Mouse (Mus musculus): ENCODE data around the gene Fkbp1b.
"Not testable (repeated sequence)": the region's sequence is repeated elsewhere in the genome, so short reads cannot be mapped to it uniquely, and the experiment has no call there.

Gene Fkbp1b

DNA sequence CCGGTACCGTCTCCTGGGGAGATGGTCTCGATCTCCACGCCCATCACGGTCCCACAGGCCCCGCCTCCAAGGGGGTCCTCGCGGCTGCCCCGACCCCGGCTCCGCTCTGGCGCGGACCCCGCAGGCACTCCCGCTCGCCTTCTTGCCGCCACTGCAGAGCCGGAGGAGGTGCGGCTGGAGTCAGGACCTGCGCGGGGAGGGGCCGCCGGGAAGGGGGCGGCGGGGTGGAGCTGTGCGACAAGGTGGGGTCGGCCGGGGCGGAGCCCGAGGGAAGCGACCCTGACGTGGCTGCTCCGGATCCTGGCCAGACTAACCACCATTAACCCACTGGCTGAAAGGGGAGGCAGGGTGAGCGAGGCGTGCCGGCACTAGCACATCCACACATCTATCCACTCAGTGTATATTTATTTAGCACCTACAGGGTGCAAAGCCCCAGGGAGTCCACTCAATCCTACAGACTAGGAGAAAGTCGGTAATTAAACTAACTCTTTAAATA, at the start of gene Fkbp1b:
TSS of gene Fkbp1b (minus strand) at position 200 of the 496 bp plus-strand sequence.
- DNase-seq, result peak; percentile 77 to 81

DNA sequence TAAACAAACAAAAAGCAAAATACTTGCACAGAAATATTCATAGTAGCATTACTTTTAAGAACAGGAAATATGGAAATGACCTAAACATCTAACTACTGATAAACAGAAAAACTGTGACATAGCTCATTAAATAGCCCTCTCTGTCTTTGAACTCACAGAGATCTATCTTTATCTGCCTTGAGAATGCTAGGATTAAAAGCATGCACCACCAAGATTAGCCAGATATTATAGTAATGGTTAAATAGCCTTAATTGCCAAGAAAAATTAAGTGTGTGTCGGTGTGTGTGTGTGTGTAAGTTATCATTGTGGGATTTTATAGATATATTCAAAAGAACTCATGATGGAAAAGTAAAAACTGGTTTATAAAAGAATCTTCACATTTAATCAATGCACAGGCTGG, 48.5 kb upstream of the Fkbp1b start:
- DNase-seq, result no peak

DNA sequence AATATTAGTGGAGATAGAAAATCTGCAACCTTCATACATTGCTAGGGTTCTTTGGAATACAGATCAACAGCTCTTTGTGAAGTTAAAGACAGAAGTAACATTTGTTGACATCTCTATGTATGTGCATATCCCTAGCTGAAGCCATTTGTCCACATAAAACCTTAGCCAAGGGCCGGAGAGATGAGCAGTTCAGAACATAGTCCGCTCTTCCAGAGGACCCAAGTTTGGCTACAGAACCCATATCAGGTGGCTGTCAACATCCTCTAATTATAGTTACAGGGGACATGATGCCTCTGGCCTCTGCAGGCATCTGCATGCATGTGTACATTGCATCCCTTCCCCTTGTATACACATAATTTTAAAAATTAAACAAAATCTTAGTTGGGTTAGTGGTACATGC, 47.9 kb upstream of the Fkbp1b start:
- no peak for DNase-seq

DNA sequence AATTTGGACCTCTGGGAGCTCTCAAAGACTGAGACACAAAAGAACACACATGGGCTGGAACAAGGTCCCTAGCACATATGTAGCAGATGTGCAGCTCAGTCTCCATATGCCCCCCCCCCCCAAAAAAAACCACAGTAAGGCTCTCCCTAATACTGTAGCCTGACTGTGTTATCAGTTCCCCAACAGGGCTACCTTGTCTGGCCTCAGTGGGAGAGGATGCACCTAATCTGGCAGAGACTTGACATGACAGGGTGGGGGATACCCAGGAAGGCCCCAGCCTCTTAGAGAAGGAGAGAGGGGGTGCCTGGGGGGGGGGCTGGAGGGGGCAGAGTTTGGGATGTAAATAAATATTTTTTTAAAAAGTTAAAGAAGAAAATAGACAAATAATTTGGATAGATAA, 47.3 kb upstream of the Fkbp1b start:
- DNase-seq, result no peak

DNA sequence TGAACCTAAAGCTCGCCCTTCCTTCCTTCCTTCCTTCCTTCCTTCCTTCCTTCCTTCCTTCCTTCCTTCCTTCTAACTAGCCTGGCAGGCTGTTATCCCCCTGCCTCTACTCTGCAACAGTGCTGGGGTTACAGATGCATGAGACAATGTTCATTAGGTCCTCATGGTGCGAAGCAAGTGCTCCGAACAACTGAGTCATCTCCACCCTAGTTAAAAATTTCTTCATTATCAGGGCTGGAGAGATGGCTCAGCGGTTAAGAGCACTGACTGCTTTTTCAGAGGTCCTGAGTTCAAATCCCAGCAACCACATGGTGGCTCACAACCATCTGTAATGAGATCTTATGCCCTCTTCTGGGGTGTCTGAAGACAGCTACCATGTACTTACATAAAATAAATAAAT, 45.2 kb upstream of the Fkbp1b start:
- not testable (repeated sequence) for DNase-seq

DNA sequence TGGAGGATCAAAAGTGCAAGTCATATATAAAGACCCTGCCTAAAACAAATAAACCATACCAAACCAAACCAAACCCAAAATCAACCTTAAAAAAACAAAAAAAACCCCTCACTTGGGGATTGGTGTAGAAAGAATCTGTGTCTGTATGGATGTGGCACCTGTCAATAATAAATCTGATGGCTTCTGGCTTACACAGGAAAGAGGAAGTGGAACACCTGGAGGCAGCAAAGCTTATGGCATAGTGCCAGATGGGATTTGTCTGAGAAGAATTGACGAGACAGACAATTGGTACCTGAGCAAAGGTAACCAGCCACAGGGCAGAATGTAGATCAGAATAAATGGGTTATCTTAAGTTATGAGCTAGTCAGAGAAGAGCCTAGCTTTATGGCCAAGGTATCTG, 43.7 kb upstream of the Fkbp1b start:
- DNase-seq, result no peak

DNA sequence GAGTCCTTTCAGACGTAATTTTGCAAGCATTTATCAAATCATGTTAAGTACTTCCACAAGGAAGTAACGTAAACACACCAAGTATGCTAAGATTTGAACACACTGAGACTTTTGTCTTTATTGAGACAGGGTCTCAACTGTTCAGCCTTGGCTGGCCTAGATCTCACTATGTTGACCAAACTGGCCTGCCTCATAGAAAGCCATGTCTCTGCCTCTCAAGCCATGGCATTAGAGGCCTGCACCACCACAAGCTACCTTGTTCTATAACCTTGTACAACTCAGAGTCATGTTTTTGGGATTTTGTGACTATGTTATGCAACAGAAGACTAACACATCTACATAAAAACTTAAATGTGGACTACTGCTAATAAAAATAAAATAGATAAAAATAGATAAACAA, 40.7 kb upstream of the Fkbp1b start:
- DNase-seq, result no peak

DNA sequence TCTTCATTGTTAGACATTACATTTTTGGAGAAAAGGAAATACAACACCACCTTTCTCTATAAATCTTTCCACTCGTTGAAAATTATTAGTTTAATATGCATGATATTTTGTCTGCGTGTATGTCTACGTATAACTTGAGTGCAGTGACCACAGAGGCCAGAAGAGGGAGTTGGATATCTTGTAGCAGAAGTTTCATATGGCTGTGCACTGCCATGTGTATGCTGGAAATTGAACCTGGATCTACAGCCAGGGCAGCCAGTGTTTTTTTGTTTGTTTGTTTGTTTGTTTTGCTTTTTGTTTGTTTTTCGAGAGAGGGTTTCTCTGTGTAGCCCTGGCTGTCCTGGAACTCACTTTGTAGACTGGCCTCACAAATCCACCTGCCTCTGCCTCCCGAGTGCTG, 37.7 kb upstream of the Fkbp1b start:
- DNase-seq, result no peak

DNA sequence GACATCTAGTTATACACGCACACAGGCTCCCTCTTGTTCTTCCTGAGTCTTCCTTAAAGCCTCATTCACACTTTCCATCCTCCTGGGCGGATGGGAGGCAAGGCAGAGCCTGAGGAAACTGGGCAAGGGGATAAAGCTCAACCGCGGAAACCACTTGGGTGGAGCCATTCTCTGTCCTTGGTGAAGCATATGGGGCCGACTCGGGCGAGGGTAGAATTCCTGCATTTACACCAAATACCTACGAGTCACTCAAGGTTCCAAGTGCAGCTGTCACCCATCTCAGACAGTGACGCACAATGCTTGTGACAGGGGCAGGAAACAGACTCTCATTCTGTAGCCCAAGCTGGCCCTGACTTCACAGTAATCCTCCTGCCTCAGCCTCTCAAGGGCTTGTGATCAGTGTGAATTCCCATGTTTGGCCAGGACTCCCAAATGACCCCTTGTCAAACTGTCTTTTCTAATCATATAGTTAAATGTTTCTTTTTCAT, 36.9 kb upstream of the Fkbp1b start:
- DNase-seq, result no peak

DNA sequence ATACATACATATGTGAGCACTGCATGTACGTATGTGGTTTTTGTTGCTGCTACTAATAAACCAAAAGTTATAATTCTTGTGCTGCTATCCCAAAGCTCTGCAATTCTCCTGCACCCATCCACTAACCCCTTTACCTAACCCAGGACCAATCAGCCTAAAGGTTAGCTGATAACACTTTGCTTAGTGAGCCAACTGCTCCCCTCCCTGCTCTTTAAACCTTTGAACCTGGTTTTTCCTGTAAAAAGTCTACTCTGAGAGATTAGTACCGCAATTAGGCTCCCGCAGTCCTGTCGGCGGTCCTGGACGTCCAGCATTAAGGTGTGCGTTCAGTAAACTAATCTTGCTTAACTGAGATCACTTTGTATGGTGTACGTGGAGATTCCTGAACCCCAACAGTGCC, 34.2 kb upstream of the Fkbp1b start:
- DNase-seq, result no peak

DNA sequence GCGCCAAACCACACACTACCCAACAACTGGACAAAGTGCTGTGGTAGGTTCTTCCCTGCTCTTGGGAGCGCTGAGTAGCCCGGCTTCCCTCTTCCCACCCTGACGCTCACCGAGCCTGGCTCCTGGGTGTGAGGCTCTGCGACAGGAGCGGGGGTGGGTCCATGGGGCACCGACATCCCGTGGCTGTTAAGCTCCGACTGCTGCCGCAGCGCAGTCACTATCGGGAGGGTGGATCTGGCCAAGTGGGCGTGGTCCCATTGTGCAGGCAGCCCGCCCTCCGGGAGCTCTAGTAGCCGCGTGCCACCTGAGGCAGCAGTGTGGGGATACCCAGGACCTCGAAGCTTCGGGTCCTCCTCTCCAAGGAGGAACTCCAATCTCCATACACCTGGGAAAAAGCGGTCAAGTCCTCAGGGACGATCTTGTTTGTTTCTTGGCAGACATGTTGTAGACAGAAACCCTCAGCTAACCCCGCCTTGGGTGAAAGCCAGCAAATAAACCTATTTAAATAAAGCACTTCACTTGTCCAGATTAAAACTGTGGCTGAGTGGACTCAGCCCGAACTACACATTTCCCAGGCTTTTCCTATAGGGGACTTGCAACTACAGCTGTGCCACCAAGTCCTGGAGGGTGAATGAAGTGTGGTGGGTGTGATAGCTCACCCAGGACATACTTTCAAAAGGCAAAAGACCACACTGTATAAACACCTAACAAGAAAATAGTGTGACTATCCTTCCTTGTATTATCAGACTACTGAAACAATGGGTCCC, 33.0 kb upstream of the Fkbp1b start, which contains the start of gene Mfsd2b:
TSS of gene Mfsd2b (minus strand) at position 199 of the 767 bp plus-strand sequence.
- peak; percentile 53 to 65 for DNase-seq

DNA sequence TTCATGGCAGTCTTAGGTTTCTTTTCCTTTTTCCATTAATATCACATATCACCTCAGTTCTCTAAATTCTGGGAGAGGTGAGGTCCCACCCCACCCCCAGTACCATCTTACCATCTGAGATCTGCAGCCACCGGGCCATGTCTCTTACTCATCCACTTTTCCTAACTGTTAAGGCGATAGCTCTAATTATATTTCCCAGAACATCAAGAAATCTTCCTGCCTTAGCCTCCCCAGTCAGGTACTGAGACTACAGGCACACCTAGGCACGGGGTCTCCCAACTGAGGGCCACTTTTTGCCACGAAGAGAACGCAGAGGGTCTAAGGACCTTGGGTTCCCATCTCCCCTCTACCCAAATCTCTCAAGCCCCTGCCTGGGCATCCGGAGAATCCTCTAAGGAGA, 32.1 kb upstream of the Fkbp1b start:
- no peak for DNase-seq

DNA sequence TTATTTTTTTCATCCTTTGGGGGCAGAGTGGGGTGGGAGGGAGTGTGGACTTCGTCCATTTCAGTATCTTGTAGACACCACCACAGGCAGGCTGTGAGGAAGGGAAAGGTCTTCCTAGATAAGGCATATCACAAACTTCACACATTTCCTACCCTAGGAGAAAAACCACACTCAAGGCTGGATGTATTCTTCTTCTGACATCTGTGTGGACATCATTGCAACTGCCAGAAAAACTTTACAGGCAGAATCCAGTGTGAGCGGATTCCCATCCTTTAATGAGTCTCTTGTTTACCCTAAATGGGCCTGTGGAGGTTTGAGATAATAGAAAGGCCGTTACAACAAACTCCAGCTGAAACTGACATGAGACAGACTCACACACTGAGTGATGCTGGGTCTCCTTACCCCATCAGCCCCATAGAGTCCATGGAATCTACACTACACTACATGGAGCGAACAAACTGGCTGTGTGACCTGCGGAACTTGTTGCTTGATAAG, 31.6 kb upstream of the Fkbp1b start:
- no peak for DNase-seq

DNA sequence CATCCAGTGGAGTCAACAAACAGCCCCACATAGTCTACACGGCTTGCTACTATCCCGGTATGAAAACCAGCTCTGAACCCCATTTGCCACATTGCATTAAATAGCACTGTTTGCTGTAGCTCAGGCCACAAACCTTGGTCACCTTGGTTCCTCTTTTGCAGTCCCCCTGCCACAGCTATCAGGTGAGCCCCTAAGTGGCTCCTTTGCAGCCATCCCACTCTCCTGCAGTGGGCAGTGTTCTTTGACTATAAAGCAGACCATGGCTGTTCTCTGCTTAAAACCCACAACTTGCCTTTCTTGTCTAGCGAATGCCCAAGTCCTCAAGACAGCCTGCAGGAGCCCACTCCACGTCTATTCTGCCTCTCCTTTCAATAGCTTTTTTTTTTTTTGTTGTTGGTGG, 30.9 kb upstream of the Fkbp1b start:
- no peak for DNase-seq

DNA sequence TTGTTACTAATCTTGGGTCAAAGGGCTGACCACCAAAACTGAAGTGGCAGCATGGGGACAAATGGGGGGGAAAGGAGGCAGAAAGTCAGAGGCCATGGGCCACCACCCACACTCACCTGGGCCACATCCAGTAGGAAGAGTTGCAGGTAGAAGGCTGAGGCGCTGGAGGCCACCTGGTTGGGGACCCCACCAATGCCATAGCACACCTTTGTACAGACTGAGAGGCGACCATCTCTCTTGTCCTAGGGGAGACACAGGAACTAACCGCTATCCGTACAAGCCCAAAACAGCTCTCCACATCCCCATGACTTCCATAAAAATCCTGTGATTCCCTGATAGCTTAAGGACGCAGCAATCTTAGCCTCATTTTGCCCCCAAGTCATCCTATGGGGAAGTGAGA, 29.9 kb upstream of the Fkbp1b start:
- DNase-seq, result no peak

DNA sequence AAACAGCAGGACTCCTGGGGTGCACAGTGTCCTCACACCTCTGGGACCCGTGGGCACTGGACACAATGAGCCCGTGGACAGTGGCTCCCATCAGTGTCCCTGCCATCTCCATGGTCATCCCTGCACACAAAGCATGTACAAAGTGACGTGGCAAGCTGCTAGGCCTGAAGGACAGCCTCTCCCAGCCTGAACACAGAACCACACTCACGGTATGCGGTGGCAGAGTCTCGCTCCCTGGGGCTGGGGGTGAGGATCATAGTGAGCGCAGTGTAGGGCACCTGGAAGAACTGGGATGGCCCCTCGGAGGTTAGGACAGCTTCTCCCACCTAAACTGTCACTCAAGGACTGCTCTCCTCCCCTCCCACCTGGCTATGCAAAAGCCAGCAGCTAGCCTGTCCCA, 27.5 kb upstream of the Fkbp1b start:
- no peak for DNase-seq

DNA sequence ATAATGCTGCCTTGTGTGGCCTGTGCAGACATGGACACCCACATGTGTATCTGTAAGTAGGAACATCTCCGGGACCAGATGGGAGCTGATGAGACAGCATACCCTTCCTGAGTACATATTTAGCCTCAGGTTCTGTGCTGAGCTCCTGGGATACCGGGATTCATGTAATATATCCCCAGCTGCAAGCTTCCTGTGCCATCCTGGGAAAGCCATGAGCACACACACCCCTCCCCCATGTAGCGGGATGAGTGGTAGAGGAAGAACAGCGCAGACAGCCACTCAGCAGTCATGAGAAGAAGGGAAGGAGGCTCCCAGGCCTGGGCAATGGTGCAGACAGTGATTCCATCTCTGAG, 22.9 kb upstream of the Fkbp1b start:
- DNase-seq, result no peak

DNA sequence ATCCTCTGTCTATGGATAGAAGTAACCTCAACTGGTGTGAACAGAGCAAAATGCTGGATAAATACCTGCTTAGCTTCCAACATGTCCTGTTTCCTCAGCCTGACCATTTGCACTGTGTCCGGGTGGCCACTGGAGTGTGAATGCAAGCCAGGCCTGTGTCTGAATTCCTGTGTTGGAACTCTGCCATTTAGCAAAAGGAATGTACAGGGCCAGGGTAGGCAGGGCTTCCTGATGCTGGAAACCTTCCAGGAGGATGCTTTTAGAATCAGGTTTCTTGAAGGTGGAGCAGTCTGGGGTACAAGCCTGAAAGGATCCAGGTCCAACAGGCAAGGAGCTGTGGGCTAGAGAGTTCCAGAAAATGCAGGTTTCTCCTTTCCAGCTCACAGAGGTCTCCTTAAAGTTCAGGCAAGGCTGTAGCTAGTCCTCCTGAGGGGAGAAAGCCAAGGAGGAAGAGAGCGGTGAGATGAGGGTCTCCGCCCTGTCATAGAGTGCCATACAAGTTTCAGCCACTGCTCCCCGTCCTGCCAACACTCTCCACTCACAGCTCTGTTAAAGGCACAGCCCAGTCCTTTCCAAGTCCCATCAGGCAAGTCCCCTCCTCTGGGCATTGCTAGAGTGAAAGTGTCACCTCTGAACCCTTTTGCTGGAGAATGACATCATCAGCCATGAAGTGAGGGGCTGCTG, 22.4 kb upstream of the Fkbp1b start:
- peak; percentile 56 to 66 for DNase-seq

DNA sequence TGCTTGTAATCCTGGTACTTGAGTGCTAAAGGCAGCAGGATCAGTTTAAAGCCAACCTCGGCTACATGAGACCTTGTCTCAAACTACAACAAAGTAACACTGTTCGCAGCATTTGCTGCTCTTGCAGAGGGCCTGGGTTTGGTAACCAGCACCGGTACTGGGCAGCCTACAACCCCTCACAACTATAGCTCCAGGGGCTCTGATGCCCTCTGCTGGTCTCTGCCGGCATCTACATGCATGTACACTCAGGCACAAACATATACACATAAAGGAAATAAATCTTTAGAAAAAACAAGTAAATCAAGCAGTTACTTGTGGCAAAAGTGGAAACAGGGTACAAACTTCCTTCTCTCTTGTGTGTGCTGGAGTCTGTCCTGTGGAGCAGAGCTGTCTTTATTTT, 21.3 kb upstream of the Fkbp1b start:
- no peak for DNase-seq

DNA sequence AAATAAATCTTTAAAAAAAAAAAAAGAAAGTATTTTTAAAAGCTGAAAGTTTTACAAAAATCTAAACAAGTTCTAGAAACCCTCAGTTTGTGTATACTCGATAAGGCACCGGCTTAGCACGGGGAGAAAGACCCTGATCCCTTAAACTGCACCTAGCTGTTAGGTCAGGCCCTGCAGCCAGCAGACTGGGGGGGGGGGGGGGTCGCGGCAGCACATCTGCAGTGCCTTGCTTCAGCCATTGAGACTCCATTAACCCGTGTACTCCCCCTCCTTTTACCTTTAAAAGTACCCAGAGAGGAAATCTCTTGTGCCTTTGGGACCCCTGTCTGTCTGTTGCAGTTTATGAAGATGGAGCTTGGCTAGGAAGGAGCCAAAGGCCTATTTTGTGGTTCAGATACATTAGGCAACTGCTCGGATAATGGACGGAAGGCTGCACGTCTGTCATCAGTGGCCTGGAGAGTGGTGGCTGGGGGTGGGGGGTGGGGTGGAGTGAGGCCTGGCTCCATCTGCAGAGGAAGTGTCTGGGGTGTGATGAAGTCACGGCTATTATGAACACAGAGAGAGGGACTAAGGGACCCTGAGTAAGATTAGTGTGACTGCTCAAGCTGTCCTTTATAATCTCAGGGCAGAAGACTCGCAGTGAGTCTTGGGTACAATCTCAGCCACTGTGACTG, 18.0 kb upstream of the Fkbp1b start:
- no peak for DNase-seq

DNA sequence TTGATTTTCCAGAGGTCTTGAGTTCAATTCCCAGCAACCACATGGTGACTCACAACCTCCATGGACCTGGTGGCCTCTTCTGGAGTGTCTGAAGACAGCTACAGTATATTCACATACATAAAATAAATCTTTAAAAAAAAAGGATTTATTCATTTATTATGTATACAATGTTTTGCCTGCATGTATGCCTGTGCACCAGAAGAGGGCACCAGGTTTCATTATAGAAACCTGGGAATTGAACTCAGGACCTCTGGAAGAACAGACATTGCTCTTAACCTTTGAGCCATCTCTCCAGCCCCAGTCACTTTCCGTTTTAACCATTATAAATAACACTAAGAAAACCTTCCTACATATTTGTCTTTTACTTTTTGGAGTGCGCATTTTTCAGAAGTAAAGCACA, 15.4 kb upstream of the Fkbp1b start:
- DNase-seq, result no peak

DNA sequence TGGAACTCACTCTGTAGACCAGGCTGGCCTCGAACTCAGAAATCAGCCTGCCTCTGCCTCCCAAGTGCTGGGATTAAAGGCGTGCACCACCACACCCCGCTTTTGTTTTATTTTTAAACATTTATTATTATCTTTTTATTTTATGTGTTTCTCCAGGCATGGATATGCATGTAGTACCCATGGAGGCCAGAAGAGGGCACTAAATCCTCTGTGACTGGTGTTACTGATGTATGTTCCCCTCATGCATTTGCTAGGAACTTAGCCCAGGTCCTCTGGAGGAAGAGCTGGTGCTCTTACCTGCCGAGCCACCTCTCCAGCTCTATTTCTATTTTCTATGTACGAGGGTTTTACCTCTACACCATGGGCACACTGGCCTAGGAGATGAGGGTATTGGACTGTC, 14.8 kb upstream of the Fkbp1b start:
- DNase-seq, result peak; percentile 21 to 44

DNA sequence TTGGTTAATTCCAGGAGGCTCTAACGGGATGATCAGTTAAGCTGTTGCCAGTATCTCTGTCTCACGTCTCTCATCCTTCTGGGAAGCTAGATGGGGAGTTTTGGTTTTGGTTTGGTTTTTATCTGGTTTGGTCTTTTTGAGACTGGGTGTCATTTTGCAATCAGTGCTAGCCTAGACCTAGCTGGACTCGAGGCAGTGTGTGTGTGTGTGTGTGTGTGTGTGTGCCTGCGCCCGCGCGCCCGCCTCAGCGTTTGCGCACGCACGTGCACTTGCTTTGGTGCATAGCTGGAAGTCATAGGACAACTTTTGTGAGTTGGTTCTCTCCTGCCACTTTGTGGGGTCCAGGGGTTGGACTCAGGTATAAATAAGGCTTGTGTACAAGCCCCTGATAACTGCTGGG, 2.4 kb upstream of the Fkbp1b start:
- DNase-seq, result peak; percentile 39 to 60
